Mouse (Mus musculus) kidney, adult 2 months (tissue): ENCODE results near the gene Emp1. TPM values are rescaled to one million over a fixed set of nuclear protein-coding genes. Genes with fewer than 3 reads are reported as not detected.

ENCODE experiments used
- DNase-seq: peaks from one replicate; pipeline ENCODE4 v3.0.0; 2021
- H3K27ac ChIP-seq: fragments of 200-500 bp; 2 replicates; pipeline ENCODE4 v1.5.1; 2012; ENCODE audit warnings: low read depth, low read length, control low read depth, inconsistent platforms; ENCODE audit not compliant: insufficient read depth
- H3K27me3 ChIP-seq: fragments of 200-500 bp; replicated peaks from 2 replicates; pipeline ENCODE4 v1.6.1; 2012; ENCODE audit warnings: mild to moderate bottlenecking, moderate library complexity, low read length, inconsistent platforms; ENCODE audit not compliant: control insufficient read depth, insufficient read depth
- H3K36me3 ChIP-seq: fragments of 200-500 bp; 2 replicates; pipeline ENCODE4 v1.6.1; 2012; ENCODE audit warnings: mild to moderate bottlenecking, moderate library complexity, low read length, inconsistent platforms; ENCODE audit not compliant: control insufficient read depth, insufficient read depth
- H3K4me1 ChIP-seq: fragments of 200-500 bp; 2 replicates; pipeline ENCODE4 v1.6.1; 2011; ENCODE audit warnings: low read length; ENCODE audit not compliant: control insufficient read depth, insufficient read depth
- H3K4me3 ChIP-seq: fragments of 200-500 bp; 2 replicates; pipeline ENCODE4 v1.5.1; 2011; ENCODE audit warnings: mild to moderate bottlenecking, low read depth, low read length, control low read depth; ENCODE audit not compliant: insufficient read depth
- CTCF ChIP-seq: fragments of 200-500 bp; conservative IDR thresholded peaks from 2 replicates; pipeline ENCODE4 v1.5.1; 2011; ENCODE audit warnings: low read depth, mild to moderate bottlenecking, control low read depth, low read length, moderate library complexity, mixed read lengths; ENCODE audit not compliant: insufficient read depth, insufficient read length
- POLR2A ChIP-seq: fragments of 200-500 bp; IDR thresholded peaks from one replicate; pipeline ENCODE4 v1.6.1; 2011; ENCODE audit warnings: low read depth, low read length, control low read depth
- WGBS: fragments of 180-500 bp; shearing (Covaris S2); methylation state at CpG from one replicate; pipeline ENCODE4 v1.1.7; 2018; 5-methylcytosine and 5-hydroxymethylcytosine counted together
- polyA plus RNA-seq: library from polyadenylated mRNA; depleted of rRNA; stranded (reverse); fragments of >200 nt; gene quantifications from 2 replicates; pipeline ENCODE4 v1.2.3, GENCODE M21; 2012

Gene Emp1
- polyA plus RNA-seq, 1 experiment: 56.0 TPM

GRCm38 (mm10) chr6:135364041-135364745 is 1.8 kb downstream of the Emp1 start:
- TF ChIP-seq CTCF (no peak), POLR2A (no peak)
- Histone ChIP-seq H3K4me1 (peaks cover 18% of the 10 kb centered on the region), H3K4me3 (peak overlapping the region; percentile 42), H3K27ac (peak overlapping the region; percentile 59), H3K27me3 (no peaks in the 10 kb centered on the region), H3K36me3 (no peaks in the 10 kb centered on the region)
- DNase-seq: peak; percentile 57
- 24% methylated on average over 9 of the region's 9 CpGs for WGBS

- Histone ChIP-seq H3K4me3 (no peak overlapping the region), H3K27ac (peak overlapping the region; percentile 59), H3K4me1 (peaks cover 18% of the 10 kb centered on the region), H3K27me3 (no peaks in the 10 kb centered on the region), H3K36me3 (no peaks in the 10 kb centered on the region)
- TF ChIP-seq CTCF (no peak), POLR2A (no peak)
- DNase-seq: peak; percentile 96
- WGBS: 28% methylated on average over 6 of the region's 6 CpGs
Observed at GRCm38 (mm10) chr6:135364891-135365301, 2.6 kb downstream of the Emp1 start.

GRCm38 (mm10) chr6:135365614-135366013 is 3.3 kb downstream of the Emp1 start:
- DNase-seq: no peak
- 51% methylated on average over 4 of the region's 4 CpGs for WGBS
- TF ChIP-seq CTCF: no peak
- no peak for TF ChIP-seq POLR2A
- no peaks in the 10 kb centered on the region for H3K36me3 ChIP-seq
- peak overlapping the region; percentile 59 for H3K27ac ChIP-seq
- H3K4me3 ChIP-seq: no peak overlapping the region
- peaks cover 18% of the 10 kb centered on the region for H3K4me1 ChIP-seq
- no peaks in the 10 kb centered on the region for H3K27me3 ChIP-seq

GRCm38 (mm10) chr6:135368230-135368629 is 5.9 kb downstream of the Emp1 start:
- Histone ChIP-seq H3K4me3 (no peak overlapping the region), H3K36me3 (no peaks in the 10 kb centered on the region), H3K4me1 (peaks cover 9% of the 10 kb centered on the region; the same call in 1 of the 2 replicates), H3K27me3 (no peaks in the 10 kb centered on the region), H3K27ac (no peak overlapping the region)
- DNase-seq: no peak
- WGBS: 57% methylated on average over 6 of the region's 6 CpGs
- TF ChIP-seq POLR2A: no peak
- TF ChIP-seq CTCF: no peak

GRCm38 (mm10) chr6:135369551-135369968 is 7.2 kb downstream of the Emp1 start:
- no peaks in the 10 kb centered on the region for H3K36me3 ChIP-seq
- H3K27ac ChIP-seq: no peak overlapping the region
- WGBS: 49% methylated on average over 5 of the region's 5 CpGs
- no peaks in the 10 kb centered on the region for H3K27me3 ChIP-seq
- 0 out of 2 replicates have a peak, but pooled peaks cover 9% of the 10 kb centered on the region for H3K4me1 ChIP-seq
- no peak overlapping the region for H3K4me3 ChIP-seq
- peak; percentile 56 for TF ChIP-seq CTCF
- no peak for TF ChIP-seq POLR2A
- DNase-seq: peak; percentile 52

- Histone ChIP-seq H3K4me1 (0 out of 2 replicates have a peak, but pooled peaks cover 4% of the 10 kb centered on the region), H3K36me3 (no peaks in the 10 kb centered on the region), H3K27me3 (no peaks in the 10 kb centered on the region), H3K27ac (no peak overlapping the region), H3K4me3 (no peak overlapping the region)
- WGBS: 77% methylated on average over 6 of the region's 6 CpGs
- no peak for DNase-seq
- TF ChIP-seq CTCF: no peak
- no peak for TF ChIP-seq POLR2A
Observed at GRCm38 (mm10) chr6:135370954-135371353, 8.6 kb downstream of the Emp1 start.

- Histone ChIP-seq H3K4me1 (no peaks in the 10 kb centered on the region), H3K27ac (no peak overlapping the region), H3K36me3 (no peaks in the 10 kb centered on the region), H3K4me3 (no peak overlapping the region), H3K27me3 (no peaks in the 10 kb centered on the region)
- TF ChIP-seq CTCF: no peak
- TF ChIP-seq POLR2A: no peak
- DNase-seq: no peak
- WGBS: 82% methylated on average over 8 of the region's 8 CpGs
Observed at GRCm38 (mm10) chr6:135373357-135373756, 11.0 kb downstream of the Emp1 start.

- H3K36me3 ChIP-seq: no peaks in the 10 kb centered on the region
- no peaks in the 10 kb centered on the region for H3K27me3 ChIP-seq
- DNase-seq: no peak
- no peak overlapping the region for H3K4me3 ChIP-seq
- 82% methylated on average over 5 of the region's 5 CpGs for WGBS
- H3K4me1 ChIP-seq: no peaks in the 10 kb centered on the region
- H3K27ac ChIP-seq: no peak overlapping the region
- no peak for TF ChIP-seq POLR2A
- TF ChIP-seq CTCF: no peak
Observed at GRCm38 (mm10) chr6:135375818-135376217, 13.5 kb downstream of the Emp1 start.
